Mouse (Mus musculus) kidney, adult 8-10 months (tissue): ENCODE measurements at regions not wholly inside any gene's neighbourhood (a gene's known extent, or its start where the extent isn't known, plus 50 kb on each side); places are given as distances from the start of the nearest gene placed in this dataset.

ENCODE experiments used
- DNase-seq, 2 experiments: peaks; one replicate each; pipeline ENCODE4 v3.0.0; 2022

- no peak for DNase-seq
Measured at GRCm38 (mm10) chr12:35231414-35232321, 184.7 kb downstream of the Snx13 start.

- no peak for DNase-seq
Measured at GRCm38 (mm10) chr12:35220429-35220828, 173.4 kb downstream of the Snx13 start.

- DNase-seq, result no peak
Measured at GRCm38 (mm10) chr12:35220002-35220401, 173.0 kb downstream of the Snx13 start.

- DNase-seq, result no peak
Measured at GRCm38 (mm10) chr12:35216725-35217124, 169.7 kb downstream of the Snx13 start.

- no peak for DNase-seq
Measured at GRCm38 (mm10) chr12:35209399-35209798, 162.4 kb downstream of the Snx13 start.

GRCm38 (mm10) chr12:35207605-35208004 is 160.6 kb downstream of the Snx13 start:
- no peak for DNase-seq

DNA sequence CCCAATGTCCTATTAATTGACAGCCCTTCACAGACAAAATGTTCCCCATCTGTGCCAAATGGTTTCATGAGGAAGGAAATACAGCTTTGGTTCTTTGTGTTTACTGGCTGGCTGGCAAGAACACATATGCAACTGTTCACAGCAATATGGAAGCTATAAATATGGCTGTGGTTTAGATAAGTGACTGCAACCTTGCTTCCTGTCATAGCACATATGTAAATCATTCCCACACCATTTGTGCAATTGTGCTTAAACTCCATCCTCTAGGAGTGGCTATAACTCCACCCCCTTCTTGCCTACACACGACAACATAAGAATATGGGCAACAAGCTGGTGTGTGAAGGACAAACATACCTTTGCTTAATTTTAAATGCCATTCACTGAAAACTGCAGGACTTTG is 156.4 kb downstream of the Snx13 start:
- DNase-seq, result no peak

DNA sequence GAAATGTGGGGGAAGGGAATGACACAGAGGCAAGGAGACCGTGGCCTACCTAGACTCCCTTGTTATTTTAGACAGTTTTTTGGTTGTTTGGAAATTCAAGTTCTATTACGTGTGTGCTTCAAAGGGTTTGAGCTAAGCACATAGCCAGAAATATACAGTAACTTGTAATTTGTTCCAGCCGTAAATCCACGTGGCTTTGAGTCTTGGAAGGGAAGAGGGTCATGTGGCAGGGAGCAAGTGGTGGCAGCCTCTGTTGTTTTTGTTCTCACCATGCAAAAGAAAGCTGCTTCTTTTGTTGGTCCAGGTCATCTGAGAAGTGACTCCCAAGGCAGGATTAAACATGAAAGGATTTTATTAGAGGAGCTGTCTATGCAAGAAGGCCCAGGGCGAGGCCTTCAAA is 153.1 kb downstream of the Snx13 start:
- no peak for DNase-seq
